Mouse (Mus musculus): ENCODE data around the gene Fam178b. TPM values are rescaled to one million over a fixed set of nuclear protein-coding genes. Genes with fewer than 3 reads are reported as not detected.
A peak's percentile ranks its signal among the peaks of the same experiment; 100 is the strongest.

The Fam178b gene
- polyA plus RNA-seq, 1 experiment from 2014 or later, result 1.1 TPM

DNA sequence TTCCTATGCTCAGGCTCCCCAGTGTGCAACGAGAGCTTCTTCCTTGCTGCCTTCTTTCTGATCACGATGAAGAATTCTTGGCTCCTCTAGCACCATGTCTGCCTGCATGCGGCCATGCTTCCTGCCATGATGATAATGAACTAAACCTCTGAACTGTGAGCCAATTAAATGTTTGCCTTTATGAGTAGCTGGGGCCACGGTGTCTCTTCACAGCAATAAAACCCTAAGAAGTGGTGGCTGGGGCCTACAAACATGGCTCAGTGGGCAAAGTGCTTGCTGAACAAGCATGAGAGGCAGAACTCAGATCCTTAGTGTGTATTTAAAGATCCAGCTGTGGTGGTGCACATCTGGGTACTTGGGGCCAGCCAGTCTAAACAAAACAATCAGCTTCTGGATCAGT, 17.0 kb downstream of the Fam178b start:
- H3K27me3 ChIP-seq (ENCODE audit: control insufficient read depth, insufficient read depth, low read length), result no peaks in the 10 kb centered on the region
- no peak overlapping the region for H3K9ac ChIP-seq (replicated peaks; ENCODE audit: low read depth, low read length)
- no peak overlapping the region for H3K4me2 ChIP-seq (replicated peaks; ENCODE audit: low read depth, low read length)
- H3K36me3 ChIP-seq (ENCODE audit: control insufficient read depth, insufficient read depth, low read length), result no peaks in the 10 kb centered on the region
- no peak for ATAC-seq (ENCODE audit: insufficient number of reproducible peaks, insufficient read depth, low FRiP score, low read depth)
- H3K4me3 ChIP-seq (ENCODE audit: low read depth, low read length), result no peak overlapping the region
- no peaks in the 10 kb centered on the region for H3K9me3 ChIP-seq (ENCODE audit: control insufficient read depth, low read depth, low read length)
- WGBS, result 69% methylated on average over 4 of the region's 4 CpGs
- H3K27ac ChIP-seq (ENCODE audit: low read length), result peak overlapping the region; percentile 63
- H3K4me1 ChIP-seq (ENCODE audit: control insufficient read depth, insufficient read depth, low read length), result 0 out of 2 replicates have a peak, but pooled peaks cover 5% of the 10 kb centered on the region

DNA sequence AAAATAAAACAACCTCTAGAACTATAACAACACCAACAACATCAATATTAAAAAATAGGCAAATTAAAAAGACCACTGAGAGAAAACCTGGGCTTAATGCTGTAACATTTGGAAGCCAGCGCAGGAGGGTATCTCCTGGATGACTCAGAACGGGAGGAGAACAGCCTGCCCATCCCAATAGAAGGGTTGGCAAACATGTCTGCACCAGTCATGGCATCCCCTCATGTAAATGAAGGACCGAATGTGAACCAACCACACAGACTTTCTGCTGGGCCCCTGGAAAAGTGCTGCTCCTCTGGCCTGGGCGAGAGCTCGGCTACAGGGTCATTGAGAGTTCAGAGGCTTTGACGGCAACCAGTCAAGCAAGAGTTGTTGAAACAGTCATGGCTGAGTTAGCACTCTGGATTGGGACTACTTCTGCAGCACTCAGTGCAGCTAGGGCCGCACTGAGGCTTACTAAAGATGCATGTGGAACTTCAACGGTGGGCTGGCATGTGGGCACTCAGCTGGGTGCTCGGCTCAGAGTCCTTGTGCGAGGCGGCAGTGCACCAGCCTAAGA, 17.7 kb downstream of the Fam178b start:
- H3K27me3 ChIP-seq (ENCODE audit: control insufficient read depth, insufficient read depth, low read length), result no peaks in the 10 kb centered on the region
- 0 out of 2 replicates have a peak, but pooled peaks cover 5% of the 10 kb centered on the region for H3K4me1 ChIP-seq (ENCODE audit: control insufficient read depth, insufficient read depth, low read length)
- no peak overlapping the region for H3K4me3 ChIP-seq (ENCODE audit: low read depth, low read length)
- no peak overlapping the region for H3K9ac ChIP-seq (replicated peaks; ENCODE audit: low read depth, low read length)
- H3K36me3 ChIP-seq (ENCODE audit: control insufficient read depth, insufficient read depth, low read length), result no peaks in the 10 kb centered on the region
- peak overlapping the region; percentile 63 for H3K27ac ChIP-seq (ENCODE audit: low read length)
- peak; percentile 51; the same call in 1 of the 2 replicates for ATAC-seq (ENCODE audit: insufficient number of reproducible peaks, insufficient read depth, low FRiP score, low read depth)
- H3K4me2 ChIP-seq (replicated peaks; ENCODE audit: low read depth, low read length), result no peak overlapping the region
- WGBS, result 63% methylated on average over 11 of the region's 11 CpGs
- H3K9me3 ChIP-seq (ENCODE audit: control insufficient read depth, low read depth, low read length), result no peaks in the 10 kb centered on the region

- H3K27ac ChIP-seq (ENCODE audit: low read length), result 0 out of 2 replicates have a peak overlapping the region, but pooled peaks have one; percentile 10
- no peak overlapping the region for H3K4me2 ChIP-seq (replicated peaks; ENCODE audit: low read depth, low read length)
- H3K9me3 ChIP-seq (ENCODE audit: control insufficient read depth, low read depth, low read length), result no peaks in the 10 kb centered on the region
- ATAC-seq (ENCODE audit: insufficient number of reproducible peaks, insufficient read depth, low FRiP score, low read depth), result no peak
- H3K4me3 ChIP-seq (ENCODE audit: low read depth, low read length), result no peak overlapping the region
- H3K9ac ChIP-seq (replicated peaks; ENCODE audit: low read depth, low read length), result no peak overlapping the region
- 0 out of 2 replicates have a peak, but pooled peaks cover 5% of the 10 kb centered on the region for H3K4me1 ChIP-seq (ENCODE audit: control insufficient read depth, insufficient read depth, low read length)
- H3K36me3 ChIP-seq (ENCODE audit: control insufficient read depth, insufficient read depth, low read length), result no peaks in the 10 kb centered on the region
- 58% methylated on average over 4 of the region's 4 CpGs for WGBS
- H3K27me3 ChIP-seq (ENCODE audit: control insufficient read depth, insufficient read depth, low read length), result no peaks in the 10 kb centered on the region
These were observed 18.5 kb downstream of the Fam178b start for GRCm38 (mm10) chr1:36664457-36664856.

DNA sequence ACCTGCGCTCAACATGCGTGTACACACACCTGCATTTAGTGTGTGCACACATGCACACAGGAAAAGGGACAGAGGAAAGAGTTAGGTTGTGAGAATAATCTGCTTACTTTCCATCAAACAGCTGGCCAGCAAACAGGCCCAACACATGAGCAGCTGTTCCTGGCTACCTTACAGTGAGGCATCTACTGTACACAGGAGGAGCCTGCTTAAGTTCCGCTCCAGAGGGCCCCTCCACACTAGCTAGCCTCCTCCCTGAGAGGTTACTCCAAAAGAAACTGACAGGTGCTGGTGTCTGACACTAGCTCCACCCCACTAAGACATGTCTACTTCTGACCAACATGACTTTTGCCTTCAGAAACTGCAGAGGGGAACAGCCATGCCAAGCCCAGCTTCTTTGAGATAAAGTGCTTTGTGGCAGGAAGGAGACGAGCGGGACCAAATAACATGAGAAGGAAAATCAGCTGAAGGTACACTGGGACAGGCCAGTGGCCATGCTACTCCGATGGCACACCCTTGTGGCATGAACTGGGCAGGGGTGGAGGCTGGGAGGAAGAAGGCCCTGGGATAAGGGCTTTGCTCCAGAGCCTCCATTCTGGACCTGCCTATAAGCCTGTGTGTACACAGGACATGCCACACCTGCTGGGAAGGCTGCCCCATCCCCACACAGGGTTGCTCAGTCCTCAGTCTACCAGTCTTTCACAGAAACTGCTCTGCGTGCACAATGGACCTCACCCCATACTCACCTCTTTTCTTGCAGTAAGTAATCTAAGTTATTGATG, 24.2 kb downstream of the Fam178b start:
- Histone ChIP-seq H3K4me3 (ENCODE audit: low read depth, low read length) (no peak overlapping the region), H3K4me1 (ENCODE audit: control insufficient read depth, insufficient read depth, low read length) (no peaks in the 10 kb centered on the region), H3K4me2 (replicated peaks; ENCODE audit: low read depth, low read length) (no peak overlapping the region), H3K9me3 (ENCODE audit: control insufficient read depth, low read depth, low read length) (no peaks in the 10 kb centered on the region), H3K9ac (replicated peaks; ENCODE audit: low read depth, low read length) (no peak overlapping the region), H3K27me3 (ENCODE audit: control insufficient read depth, insufficient read depth, low read length) (no peaks in the 10 kb centered on the region), H3K36me3 (ENCODE audit: control insufficient read depth, insufficient read depth, low read length) (no peaks in the 10 kb centered on the region), H3K27ac (ENCODE audit: low read length) (no peak overlapping the region)
- 71% methylated on average over 7 of the region's 7 CpGs for WGBS
- peak; percentile 40; the same call in 1 of the 2 replicates for ATAC-seq (ENCODE audit: insufficient number of reproducible peaks, insufficient read depth, low FRiP score, low read depth)

DNA sequence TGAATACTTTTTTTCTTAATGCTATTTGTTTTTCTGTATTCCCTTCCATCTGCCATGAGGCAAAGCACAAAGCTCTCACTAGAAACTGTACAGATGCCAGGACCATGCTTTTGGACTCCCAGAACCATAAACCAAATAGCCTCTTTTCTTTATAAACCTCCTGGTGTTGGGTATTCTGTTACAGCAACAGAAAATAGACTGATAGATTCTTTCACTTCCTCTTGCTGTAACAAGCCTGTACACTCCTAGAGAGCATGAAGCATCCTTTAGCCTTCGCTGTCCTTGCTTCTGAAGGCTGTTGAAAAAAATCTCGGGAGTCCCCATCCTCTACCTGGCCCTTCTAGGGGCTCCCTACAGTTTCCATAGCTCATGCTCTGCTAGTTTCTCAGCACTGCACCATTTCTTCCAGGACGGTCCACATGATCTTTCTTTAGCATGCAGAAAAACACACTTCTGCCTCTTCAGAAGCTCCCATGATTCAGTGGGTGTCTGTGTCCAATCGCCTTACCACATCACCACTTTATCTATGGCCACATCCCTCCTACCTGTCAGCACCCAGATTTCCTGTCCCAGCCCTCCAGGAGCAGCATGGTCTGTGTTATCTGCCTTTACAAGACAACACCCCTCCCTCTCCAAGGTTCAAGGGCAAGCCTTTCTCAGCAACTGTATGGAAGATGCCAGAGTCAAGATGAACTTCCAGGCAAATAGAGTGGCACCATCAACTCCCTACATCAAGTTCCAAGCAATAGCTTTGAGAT, 25.1 kb downstream of the Fam178b start:
- Histone ChIP-seq H3K36me3 (ENCODE audit: control insufficient read depth, insufficient read depth, low read length) (no peaks in the 10 kb centered on the region), H3K4me2 (replicated peaks; ENCODE audit: low read depth, low read length) (no peak overlapping the region), H3K9me3 (ENCODE audit: control insufficient read depth, low read depth, low read length) (no peaks in the 10 kb centered on the region), H3K4me3 (ENCODE audit: low read depth, low read length) (no peak overlapping the region), H3K27me3 (ENCODE audit: control insufficient read depth, insufficient read depth, low read length) (no peaks in the 10 kb centered on the region), H3K4me1 (ENCODE audit: control insufficient read depth, insufficient read depth, low read length) (no peaks in the 10 kb centered on the region), H3K9ac (replicated peaks; ENCODE audit: low read depth, low read length) (no peak overlapping the region), H3K27ac (ENCODE audit: low read length) (no peak overlapping the region)
- 74% methylated on average over 4 of the region's 4 CpGs for WGBS
- no peak for ATAC-seq (ENCODE audit: insufficient number of reproducible peaks, insufficient read depth, low FRiP score, low read depth)

DNA sequence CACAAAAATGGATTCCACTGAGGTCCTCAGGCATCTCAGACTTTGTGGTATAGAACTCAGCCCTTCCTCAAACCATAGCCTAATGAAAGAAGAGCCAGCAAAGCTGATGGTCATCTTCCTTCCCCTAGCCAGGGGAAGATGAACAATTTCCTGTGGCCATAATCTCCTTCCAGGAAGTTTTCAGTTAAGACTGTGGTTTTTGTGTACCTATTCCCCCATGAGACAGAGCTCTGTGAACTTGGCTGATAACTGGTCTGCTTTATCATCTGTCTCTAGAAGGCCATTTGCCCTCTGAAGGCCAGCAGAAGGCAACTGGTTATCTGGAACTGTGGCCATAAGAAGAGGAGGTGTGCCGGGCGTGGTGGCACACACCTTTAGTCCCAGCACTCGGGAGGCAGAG, 26.8 kb downstream of the Fam178b start:
- no peak overlapping the region for H3K9ac ChIP-seq (replicated peaks; ENCODE audit: low read depth, low read length)
- H3K4me3 ChIP-seq (ENCODE audit: low read depth, low read length), result no peak overlapping the region
- H3K27me3 ChIP-seq (ENCODE audit: control insufficient read depth, insufficient read depth, low read length), result no peaks in the 10 kb centered on the region
- H3K9me3 ChIP-seq (ENCODE audit: control insufficient read depth, low read depth, low read length), result no peaks in the 10 kb centered on the region
- H3K4me2 ChIP-seq (replicated peaks; ENCODE audit: low read depth, low read length), result no peak overlapping the region
- no peaks in the 10 kb centered on the region for H3K36me3 ChIP-seq (ENCODE audit: control insufficient read depth, insufficient read depth, low read length)
- no peaks in the 10 kb centered on the region for H3K4me1 ChIP-seq (ENCODE audit: control insufficient read depth, insufficient read depth, low read length)
- no peak overlapping the region for H3K27ac ChIP-seq (ENCODE audit: low read length)
- no peak for ATAC-seq (ENCODE audit: insufficient number of reproducible peaks, insufficient read depth, low FRiP score, low read depth)
- 88% methylated on average over 3 of the region's 3 CpGs for WGBS

GRCm38 (mm10) chr1:36655039-36655438, 27.9 kb downstream of the Fam178b start:
- ATAC-seq (ENCODE audit: insufficient number of reproducible peaks, insufficient read depth, low FRiP score, low read depth), result no peak
- no peak overlapping the region for H3K9ac ChIP-seq (replicated peaks; ENCODE audit: low read depth, low read length)
- H3K27ac ChIP-seq (ENCODE audit: low read length), result no peak overlapping the region
- no peaks in the 10 kb centered on the region for H3K27me3 ChIP-seq (ENCODE audit: control insufficient read depth, insufficient read depth, low read length)
- no peaks in the 10 kb centered on the region for H3K36me3 ChIP-seq (ENCODE audit: control insufficient read depth, insufficient read depth, low read length)
- H3K4me3 ChIP-seq (ENCODE audit: low read depth, low read length), result no peak overlapping the region
- H3K4me2 ChIP-seq (replicated peaks; ENCODE audit: low read depth, low read length), result no peak overlapping the region
- H3K9me3 ChIP-seq (ENCODE audit: control insufficient read depth, low read depth, low read length), result no peaks in the 10 kb centered on the region
- H3K4me1 ChIP-seq (ENCODE audit: control insufficient read depth, insufficient read depth, low read length), result no peaks in the 10 kb centered on the region
- WGBS, result 86% methylated on average over 5 of the region's 5 CpGs

DNA sequence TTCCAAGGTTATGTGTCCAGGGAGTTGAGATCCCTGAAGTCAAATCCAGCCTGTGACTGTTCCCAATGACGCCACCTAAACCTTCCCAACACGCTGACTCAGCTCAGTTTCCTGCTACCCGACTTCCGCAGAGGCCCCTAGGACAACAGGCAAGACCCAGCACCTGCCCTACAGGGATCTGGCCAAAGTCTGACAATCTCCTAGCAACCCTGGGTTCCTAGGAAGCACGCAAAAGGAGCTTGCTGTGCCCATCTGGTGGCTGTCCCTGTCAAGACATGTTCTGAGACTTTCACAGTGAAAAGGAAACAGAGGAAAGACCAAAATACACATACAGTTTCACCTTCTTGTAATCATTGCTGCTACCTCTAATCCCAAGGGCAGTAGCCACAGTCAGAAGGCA, 35.4 kb downstream of the Fam178b start:
- peak overlapping the region; percentile 68; the same call in 1 of the 2 replicates for H3K27ac ChIP-seq (ENCODE audit: low read length)

More for the DNA sequence above, 35.4 kb downstream of the Fam178b start:
- Histone ChIP-seq H3K9me3 (ENCODE audit: control insufficient read depth, low read depth, low read length) (no peaks in the 10 kb centered on the region), H3K4me1 (ENCODE audit: control insufficient read depth, insufficient read depth, low read length) (no peaks in the 10 kb centered on the region), H3K27me3 (ENCODE audit: control insufficient read depth, insufficient read depth, low read length) (no peaks in the 10 kb centered on the region), H3K4me2 (replicated peaks; ENCODE audit: low read depth, low read length) (no peak overlapping the region), H3K9ac (replicated peaks; ENCODE audit: low read depth, low read length) (no peak overlapping the region), H3K4me3 (ENCODE audit: low read depth, low read length) (no peak overlapping the region), H3K36me3 (ENCODE audit: control insufficient read depth, insufficient read depth, low read length) (no peaks in the 10 kb centered on the region)
- WGBS, result 52% methylated on average over 5 of the region's 5 CpGs
- ATAC-seq (ENCODE audit: insufficient number of reproducible peaks, insufficient read depth, low FRiP score, low read depth), result peak; percentile 84
